In the genomic region with DNA sequence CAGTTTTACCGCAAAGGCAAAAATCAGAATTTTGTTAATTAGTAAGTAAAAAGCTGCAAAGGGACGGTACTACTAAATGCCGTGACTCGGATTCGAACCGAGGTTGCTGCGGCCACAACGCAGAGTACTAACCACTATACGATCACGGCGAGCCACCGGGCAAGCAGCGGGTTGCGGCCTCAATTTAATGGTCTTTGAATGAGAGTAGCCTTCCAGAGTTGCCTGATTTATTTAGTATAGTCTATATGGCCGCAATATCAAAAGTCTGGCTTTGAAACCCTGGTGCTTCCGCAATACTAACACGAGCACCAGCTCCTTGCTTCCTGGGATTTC, we compare ENCODE assay signal across 8 mouse cellular contexts. TPM values are rescaled to one million over a fixed set of nuclear protein-coding genes. Genes with fewer than 3 reads are reported as not detected.
DNase-seq lines count a peak whose midpoint lies in the region; ATAC-seq and TF ChIP-seq lines count a peak whose summit lies in the region.

No protein-coding gene starts in this region.

- H3K36me3 ChIP-seq in heart, embryonic 14.5 days (ENCODE audit: control insufficient read depth, insufficient read depth, low read length): no peaks in the 10 kb centered on the region
- no peaks in the 10 kb centered on the region for H3K36me3 ChIP-seq in liver, embryonic 14.5 days (replicated peaks; ENCODE audit: control insufficient read depth, insufficient read depth, low read depth)
- H3K36me3 ChIP-seq in stomach, embryonic 15.5 days: no peaks in the 10 kb centered on the region

- peak overlapping the region; percentile 98 for H3K4me2 ChIP-seq in heart, embryonic 14.5 days (ENCODE audit: low read length)
- peak overlapping the region; percentile 100 for H3K4me2 ChIP-seq in liver, embryonic 14.5 days (ENCODE audit: low read depth)
- peak overlapping the region; percentile 61 for H3K4me2 ChIP-seq in stomach, embryonic 15.5 days

- H3K27ac ChIP-seq in heart, embryonic 14.5 days (replicated peaks in 1 of 2; ENCODE audit: control insufficient read depth in 1 of 2, insufficient read depth in 1 of 2, low read depth in 2 of 2, low read length in 2 of 2): peak overlapping the region; percentile 95 to 96
- peak overlapping the region; percentile 89 for H3K27ac ChIP-seq in liver, embryonic 14.5 days
- peak overlapping the region; percentile 95 for H3K27ac ChIP-seq in stomach, embryonic 15.5 days

- no peaks in the 10 kb centered on the region for H3K9me3 ChIP-seq in heart, embryonic 14.5 days (ENCODE audit: control insufficient read depth, low read length)
- H3K9me3 ChIP-seq in liver, embryonic 14.5 days (ENCODE audit: control insufficient read depth, low read length): no peaks in the 10 kb centered on the region
- no peaks in the 10 kb centered on the region for H3K9me3 ChIP-seq in stomach, embryonic 15.5 days

- peak; percentile 17; the same call in 1 of the 2 replicates for TF ChIP-seq EP300 in liver, embryonic 14.5 days (IDR thresholded peaks at IDR 0.05; ENCODE audit: low read depth)

- ATAC-seq in heart, embryonic 14.5 days (ENCODE audit: insufficient number of reproducible peaks, insufficient read depth, low FRiP score, low read depth): peak; percentile 75
- peak; percentile 74 for ATAC-seq in liver, embryonic 14.5 days (ENCODE audit: insufficient read depth)
- peak; percentile 84 for ATAC-seq in stomach, embryonic 15.5 days (ENCODE audit: insufficient read depth, low FRiP score, low read depth)

- H3K27me3 ChIP-seq in heart, embryonic 14.5 days (ENCODE audit: control insufficient read depth, insufficient read depth, low read length): no peaks in the 10 kb centered on the region
- H3K27me3 ChIP-seq in liver, embryonic 14.5 days (ENCODE audit: control insufficient read depth, insufficient read depth, low read length): no peaks in the 10 kb centered on the region
- no peaks in the 10 kb centered on the region for H3K27me3 ChIP-seq in stomach, embryonic 15.5 days (replicated peaks)

- WGBS in heart, embryonic 14.5 days: under 1% methylated on average over 17 of the region's 17 CpGs
- WGBS in liver, embryonic 14.5 days (ENCODE audit: insufficient replicate concordance): under 1% methylated on average over 17 of the region's 17 CpGs
- under 1% methylated on average over 17 of the region's 17 CpGs for WGBS in stomach, embryonic 15.5 days

- peak overlapping the region; percentile 87 for H3K9ac ChIP-seq in heart, embryonic 14.5 days (ENCODE audit: low read length)
- H3K9ac ChIP-seq in liver, embryonic 14.5 days (replicated peaks): peak overlapping the region; percentile 80
- peak overlapping the region; percentile 85 for H3K9ac ChIP-seq in stomach, embryonic 15.5 days

- TF ChIP-seq CTCF in liver, embryonic 14.5 days (IDR thresholded peaks at IDR 0.05; ENCODE audit: low read depth): no peak

- peak overlapping the region; percentile 62 to 84 for H3K4me3 ChIP-seq in heart, embryonic 14.5 days (ENCODE audit: control insufficient read depth in 1 of 2, insufficient read depth in 1 of 2, low read depth in 1 of 2, low read length in 2 of 2)
- H3K4me3 ChIP-seq in liver, embryonic 14.5 days (ENCODE audit: insufficient read depth in 1 of 2, low read depth in 2 of 2, low read length in 2 of 2): peak overlapping the region; percentile 81 to 92
- H3K4me3 ChIP-seq in stomach, embryonic 15.5 days (replicated peaks): peak overlapping the region; percentile 74

- DNase-seq in CD8-positive naive resting alpha-beta T cell, adult 2 months (ENCODE audit: low read depth in 2 of 2, low spot score in 2 of 2): peak; percentile 96
- DNase-seq in c-Kit-negative CD71-positive TER-119-positive erythroid progenitor cells, embryonic 14.5 days (ENCODE audit: low read depth, low spot score): peak; percentile 85
- DNase-seq in fibroblast of lung, adult 2 months (ENCODE audit: low read depth): peak; percentile 78
- peak; percentile 93 to 96 for DNase-seq in kidney, postnatal 25 days
- peak; percentile 74 to 82 (median 76) for DNase-seq in liver, embryonic 14.5 days (ENCODE audit: low read depth in 3 of 3, low spot score in 3 of 3)
- DNase-seq in neural tube, embryonic 10.5 days (ENCODE audit: extremely low spot score, low spot score): peak; percentile 97

- H3K4me1 ChIP-seq in heart, embryonic 14.5 days (ENCODE audit: control insufficient read depth in 2 of 2, insufficient read depth in 2 of 2, low read length in 2 of 2): 0 out of 4 replicates have a peak, but pooled peaks cover 0 to 2% of the 10 kb centered on the region in 2 experiments
- H3K4me1 ChIP-seq in liver, embryonic 14.5 days (replicated peaks; ENCODE audit: control insufficient read depth in 2 of 2, insufficient read depth in 2 of 2, low read length in 1 of 2): peaks cover 0 to 14% of the 10 kb centered on the region in 2 experiments; a peak in 3 of 4 replicates
- peaks cover 8% of the 10 kb centered on the region; the same call in 1 of the 2 replicates for H3K4me1 ChIP-seq in stomach, embryonic 15.5 days

RNA-seq across cellular contexts. Expression of a gene that starts 24.7 kb away (rescaled TPM):
- 10.8 and 11.7 TPM in 2 replicates for polyA plus RNA-seq in heart, embryonic 14.5 days (2014; fragmentation: Nextera tagmentation; extraction: Ambion mirVana)
- 3.8 and 4.5 TPM in 2 replicates for polyA plus RNA-seq in liver, embryonic 14.5 days (2012; rRNA removed)
- polyA plus RNA-seq in liver, embryonic 14.5 days (2014; fragmentation: Nextera tagmentation; extraction: Ambion mirVana): 4.3 and 4.4 TPM in 2 replicates
- 0.72 and 0.78 TPM in 2 replicates for polyA plus RNA-seq in stomach, embryonic 15.5 days (2015; fragmentation: Nextera tagmentation; extraction: Ambion mirVana)

RNA-seq across cellular contexts. Expression of a gene that starts 48.1 kb away (rescaled TPM):
- polyA plus RNA-seq in heart, embryonic 14.5 days (2014; fragmentation: Nextera tagmentation; extraction: Ambion mirVana): 0.66 and 1.0 TPM in 2 replicates
- polyA plus RNA-seq in liver, embryonic 14.5 days (2012; rRNA removed): not detected in 2 replicates
- not detected in 2 replicates for polyA plus RNA-seq in liver, embryonic 14.5 days (2014; fragmentation: Nextera tagmentation; extraction: Ambion mirVana)
- 0.28 and 0.37 TPM in 2 replicates for polyA plus RNA-seq in stomach, embryonic 15.5 days (2015; fragmentation: Nextera tagmentation; extraction: Ambion mirVana)

RNA-seq across cellular contexts. Expression of a gene that starts 57.5 kb away (rescaled TPM):
- 257 and 262 TPM in 2 replicates for polyA plus RNA-seq in heart, embryonic 14.5 days (2014; fragmentation: Nextera tagmentation; extraction: Ambion mirVana)
- 33.2 and 42.8 TPM in 2 replicates for polyA plus RNA-seq in liver, embryonic 14.5 days (2012; rRNA removed)
- polyA plus RNA-seq in liver, embryonic 14.5 days (2014; fragmentation: Nextera tagmentation; extraction: Ambion mirVana): 31.9 and 32.5 TPM in 2 replicates
- polyA plus RNA-seq in stomach, embryonic 15.5 days (2015; fragmentation: Nextera tagmentation; extraction: Ambion mirVana): 140 and 159 TPM in 2 replicates

Comparison
In these comparisons a context has a peak if more than half of its experiments do, and no peak if none do; other contexts are left out.
1. Peak in every context shown above with its lines: DNase-seq, ATAC-seq, H3K4me3 ChIP-seq and H3K27ac ChIP-seq.